Mouse (Mus musculus): ENCODE data around the gene Rab15.
"Not testable (repeated sequence)": the region's sequence is repeated elsewhere in the genome, so short reads cannot be mapped to it uniquely, and the experiment has no call there.

The Rab15 gene

GRCm38 (mm10) chr12:76818908-76819307, 3.8 kb downstream of the Rab15 start:
- no peak for DNase-seq (ENCODE audit: low read depth, low spot score)

GRCm38 (mm10) chr12:76818120-76818519, 4.6 kb downstream of the Rab15 start:
- peak; percentile 49 for DNase-seq (ENCODE audit: low read depth, low spot score)

- no peak for DNase-seq (ENCODE audit: low read depth, low spot score)
Measured at GRCm38 (mm10) chr12:76817176-76817575, 5.5 kb downstream of the Rab15 start.

- no peak for DNase-seq (ENCODE audit: low read depth, low spot score)
Measured at GRCm38 (mm10) chr12:76816720-76817119, 6.0 kb downstream of the Rab15 start.

GRCm38 (mm10) chr12:76814120-76814519, 8.6 kb downstream of the Rab15 start:
- no peak for DNase-seq (ENCODE audit: low read depth, low spot score)

GRCm38 (mm10) chr12:76813543-76813942, 9.2 kb downstream of the Rab15 start:
- DNase-seq (ENCODE audit: low read depth, low spot score): no peak

GRCm38 (mm10) chr12:76811006-76811405, 11.7 kb downstream of the Rab15 start:
- DNase-seq (ENCODE audit: low read depth, low spot score): no peak

GRCm38 (mm10) chr12:76810491-76810890, 12.2 kb downstream of the Rab15 start:
- no peak for DNase-seq (ENCODE audit: low read depth, low spot score)

- no peak for DNase-seq (ENCODE audit: low read depth, low spot score)
Measured at GRCm38 (mm10) chr12:76807796-76808195, 14.9 kb downstream of the Rab15 start.

GRCm38 (mm10) chr12:76805056-76805811, 17.5 kb downstream of the Rab15 start:
- no peak for DNase-seq (ENCODE audit: low read depth, low spot score)

GRCm38 (mm10) chr12:76803700-76804252, 18.9 kb downstream of the Rab15 start:
- peak; percentile 53 for DNase-seq (ENCODE audit: low read depth, low spot score)

GRCm38 (mm10) chr12:76803028-76803427, 19.7 kb downstream of the Rab15 start:
- no peak for DNase-seq (ENCODE audit: low read depth, low spot score)

GRCm38 (mm10) chr12:76798008-76798720, 24.5 kb downstream of the Rab15 start:
- DNase-seq (ENCODE audit: low read depth, low spot score): no peak

GRCm38 (mm10) chr12:76796938-76797539, 25.7 kb downstream of the Rab15 start:
- no peak for DNase-seq (ENCODE audit: low read depth, low spot score)

- DNase-seq (ENCODE audit: low read depth, low spot score): no peak
Measured at GRCm38 (mm10) chr12:76795350-76795749, 27.4 kb downstream of the Rab15 start, which contains the start of gene Gpx2. TSS of gene Gpx2 (minus strand) at chr12:76795554.

GRCm38 (mm10) chr12:76792540-76792939, 30.2 kb downstream of the Rab15 start:
- DNase-seq (ENCODE audit: low read depth, low spot score): not testable (repeated sequence)

GRCm38 (mm10) chr12:76790446-76791084, 32.1 kb downstream of the Rab15 start:
- DNase-seq (ENCODE audit: low read depth, low spot score): no peak

- no peak for DNase-seq (ENCODE audit: low read depth, low spot score)
Measured at GRCm38 (mm10) chr12:76784056-76784619, 38.6 kb downstream of the Rab15 start.

GRCm38 (mm10) chr12:76780639-76781468, 41.9 kb downstream of the Rab15 start:
- DNase-seq (ENCODE audit: low read depth, low spot score): no peak

- no peak for DNase-seq (ENCODE audit: low read depth, low spot score)
Measured at GRCm38 (mm10) chr12:76779951-76780350, 42.8 kb downstream of the Rab15 start.
